Mouse (Mus musculus): ENCODE results near the gene D430042O09Rik. TPM values are rescaled to one million over a fixed set of nuclear protein-coding genes. Genes with fewer than 3 reads are reported as not detected.

D430042O09Rik gene
- total RNA-seq, 4 experiments from 2014 or later: 24.0 to 41.3 (median 37.3) TPM

Other genes with a start within 250 kb of the D430042O09Rik start
- 10 to 100 TPM; 14.7 to 17.3 (median 15.9) TPM for gene Nsmce1, start 216.3 kb upstream of the D430042O09Rik start, total RNA-seq (2022)
- 10 to 100 TPM in 2 of 4 experiments, 1 to 10 TPM in 2; 4.8 to 12.4 (median 8.4) TPM for gene Il4ra, start 155.8 kb upstream of the D430042O09Rik start, total RNA-seq (2022)
- gene Il21r, start 104.5 kb upstream of the D430042O09Rik start, total RNA-seq (2022): 1 to 10 TPM; 1.4 to 4.2 (median 2.4) TPM
- gene Gtf3c1, start 108 bp upstream of the D430042O09Rik start, total RNA-seq (2022): 100 to 1,000 TPM in 3 of 4 experiments, 10 to 100 TPM in 1; 98.4 to 122 (median 108) TPM